Mouse (Mus musculus): Measurements from ENCODE around the gene Rab3b. TPM values are rescaled to one million over a fixed set of nuclear protein-coding genes. Genes with fewer than 3 reads are reported as not detected.
"Not testable (repeated sequence)": the region's sequence is repeated elsewhere in the genome, so short reads cannot be mapped to it uniquely, and the experiment has no call there.

Gene Rab3b
- polyA plus RNA-seq, 1 experiment from 2014 or later: 21.7 TPM

DNA sequence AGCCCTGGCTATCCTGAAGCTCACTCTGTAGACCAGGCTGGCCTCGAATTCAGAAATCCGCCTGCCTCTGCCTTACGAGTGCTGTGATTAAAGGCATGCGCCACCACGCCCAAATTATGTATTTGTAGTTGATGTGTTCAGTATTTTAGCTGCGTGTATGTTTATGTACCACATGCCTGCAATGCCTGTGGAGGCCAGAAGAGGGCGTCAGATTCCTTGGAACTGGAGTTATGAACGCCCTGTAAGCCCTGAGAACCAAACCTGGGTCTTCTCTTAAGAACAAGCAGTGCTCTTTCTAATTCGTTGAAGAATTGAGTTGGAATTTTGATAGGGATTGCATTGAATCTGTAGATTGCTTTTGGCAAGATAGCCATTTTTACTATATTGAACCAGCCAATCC is 49.1 kb downstream of the Rab3b start:
- H3K9ac ChIP-seq; ATAC-seq (ENCODE audit: insufficient number of reproducible peaks, low FRiP score, low TSS enrichment, low read depth); H3K27ac ChIP-seq (replicated peaks); H3K4me2 ChIP-seq (replicated peaks); H3K4me1 ChIP-seq; H3K27me3 ChIP-seq; H3K4me3 ChIP-seq (replicated peaks); H3K36me3 ChIP-seq; H3K9me3 ChIP-seq (replicated peaks): not testable (repeated sequence)
- WGBS: 83% methylated on average over 9 of the region's 9 CpGs

DNA sequence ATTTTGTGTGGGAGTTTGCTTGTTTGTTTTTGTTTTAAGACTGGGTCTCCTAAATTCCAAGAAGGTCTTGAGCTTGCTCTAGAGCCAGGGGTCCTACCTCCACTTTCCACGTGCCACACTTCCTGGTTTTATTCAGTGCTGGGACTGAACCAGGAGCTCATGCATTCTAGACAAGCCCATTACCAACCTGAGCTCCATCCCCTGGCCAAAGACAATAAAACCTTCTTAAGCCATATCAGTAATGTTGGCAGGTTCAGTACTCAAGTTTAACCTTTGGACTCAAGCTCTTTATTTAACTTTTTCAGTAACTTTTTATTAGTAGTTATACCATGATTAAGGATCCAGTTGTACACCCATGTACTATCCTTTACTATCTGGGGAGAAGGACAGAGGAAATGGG is 54.3 kb downstream of the Rab3b start:
- ATAC-seq (ENCODE audit: insufficient number of reproducible peaks, low FRiP score, low TSS enrichment, low read depth): no peak
- no peak overlapping the region for H3K9ac ChIP-seq
- no peak overlapping the region for H3K4me3 ChIP-seq (replicated peaks)
- H3K4me1 ChIP-seq: peaks cover 4% of the 10 kb centered on the region; the same call in 1 of the 2 replicates
- H3K9me3 ChIP-seq (replicated peaks): no peaks in the 10 kb centered on the region
- H3K27ac ChIP-seq (replicated peaks): no peak overlapping the region
- no peak overlapping the region for H3K4me2 ChIP-seq (replicated peaks)
- 63% methylated on average over 1 of the region's 1 CpGs for WGBS
- H3K36me3 ChIP-seq: no peaks in the 10 kb centered on the region
- no peaks in the 10 kb centered on the region for H3K27me3 ChIP-seq

DNA sequence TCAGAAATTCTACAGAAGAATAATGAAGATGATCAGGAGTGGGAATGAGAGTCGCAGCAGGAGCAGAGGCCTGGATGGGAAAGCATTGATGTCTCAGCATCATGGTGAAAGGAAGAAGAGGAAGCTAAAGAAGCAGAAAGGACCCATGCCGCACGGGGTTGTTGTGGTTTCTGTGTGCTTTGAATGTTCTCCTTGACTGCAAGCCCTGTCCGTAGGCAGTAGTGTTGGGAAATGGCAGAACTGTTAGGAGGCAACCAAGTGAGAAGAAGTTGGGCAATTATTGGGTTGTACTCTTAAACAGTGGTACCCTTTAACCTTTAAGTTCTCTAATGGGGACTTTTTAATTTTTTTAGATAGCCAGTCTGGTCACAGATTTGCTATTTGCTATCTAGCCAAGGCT is 56.0 kb downstream of the Rab3b start:
- Histone ChIP-seq H3K4me1 (peaks cover 8% of the 10 kb centered on the region; the same call in 1 of the 2 replicates), H3K36me3 (no peaks in the 10 kb centered on the region), H3K9me3 (replicated peaks) (no peaks in the 10 kb centered on the region), H3K4me2 (replicated peaks) (no peak overlapping the region), H3K4me3 (replicated peaks) (no peak overlapping the region), H3K9ac (no peak overlapping the region), H3K27ac (replicated peaks) (no peak overlapping the region), H3K27me3 (no peaks in the 10 kb centered on the region)
- no peak for ATAC-seq (ENCODE audit: insufficient number of reproducible peaks, low FRiP score, low TSS enrichment, low read depth)
- 91% methylated on average over 4 of the region's 4 CpGs for WGBS

DNA sequence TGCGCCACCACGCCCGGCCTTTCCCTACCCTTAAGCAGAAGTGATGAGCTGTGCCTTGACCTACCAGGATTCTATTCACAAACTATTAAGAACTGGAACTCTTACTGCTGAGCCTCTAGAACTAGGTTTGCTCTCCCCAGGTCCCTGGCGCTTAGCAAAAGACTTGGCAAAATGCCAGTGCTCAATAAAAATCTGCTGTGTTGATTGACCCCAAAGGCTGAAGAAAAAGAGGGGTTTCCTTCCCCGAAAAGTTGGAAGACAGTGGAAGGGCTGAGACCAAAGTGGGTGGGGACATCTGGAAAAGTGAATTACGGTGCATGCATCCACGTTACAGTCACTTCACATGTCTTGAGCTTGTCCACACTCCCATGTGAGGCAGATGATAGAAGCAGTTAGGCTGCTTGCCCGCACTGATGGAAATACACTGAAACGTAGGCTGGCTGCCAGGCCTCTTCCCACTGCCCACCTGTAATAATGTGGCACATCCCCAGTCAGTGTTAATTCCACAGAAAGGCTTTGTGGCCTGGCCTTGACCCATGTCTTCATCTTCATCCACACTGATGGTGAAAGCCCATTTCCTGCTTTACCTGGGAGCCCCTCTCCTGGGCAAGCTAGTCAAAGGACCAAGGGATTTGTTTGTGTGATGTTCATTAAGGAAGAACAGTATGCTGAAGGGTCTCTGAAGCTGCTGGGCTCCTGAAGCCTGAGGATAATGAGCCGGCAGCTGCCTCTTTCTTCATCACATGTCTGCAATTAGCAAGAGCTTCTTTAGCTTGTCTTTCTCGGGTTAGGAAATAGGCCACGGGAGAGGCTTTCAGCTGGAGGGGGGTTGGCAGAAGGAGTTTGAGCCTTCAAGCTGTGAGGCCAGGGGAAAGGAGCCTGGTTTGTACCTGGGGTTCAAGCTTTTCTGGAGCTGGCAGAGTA is 59.2 kb downstream of the Rab3b start:
- no peaks in the 10 kb centered on the region for H3K27me3 ChIP-seq
- no peaks in the 10 kb centered on the region for H3K36me3 ChIP-seq
- H3K4me3 ChIP-seq (replicated peaks): no peak overlapping the region
- WGBS: 52% methylated on average over 12 of the region's 12 CpGs
- H3K4me2 ChIP-seq (replicated peaks): no peak overlapping the region
- H3K4me1 ChIP-seq: peaks cover 8% of the 10 kb centered on the region; the same call in 1 of the 2 replicates
- peak; percentile 57 for ATAC-seq (ENCODE audit: insufficient number of reproducible peaks, low FRiP score, low TSS enrichment, low read depth)
- no peak overlapping the region for H3K27ac ChIP-seq (replicated peaks)
- no peak overlapping the region for H3K9ac ChIP-seq
- H3K9me3 ChIP-seq (replicated peaks): no peaks in the 10 kb centered on the region

DNA sequence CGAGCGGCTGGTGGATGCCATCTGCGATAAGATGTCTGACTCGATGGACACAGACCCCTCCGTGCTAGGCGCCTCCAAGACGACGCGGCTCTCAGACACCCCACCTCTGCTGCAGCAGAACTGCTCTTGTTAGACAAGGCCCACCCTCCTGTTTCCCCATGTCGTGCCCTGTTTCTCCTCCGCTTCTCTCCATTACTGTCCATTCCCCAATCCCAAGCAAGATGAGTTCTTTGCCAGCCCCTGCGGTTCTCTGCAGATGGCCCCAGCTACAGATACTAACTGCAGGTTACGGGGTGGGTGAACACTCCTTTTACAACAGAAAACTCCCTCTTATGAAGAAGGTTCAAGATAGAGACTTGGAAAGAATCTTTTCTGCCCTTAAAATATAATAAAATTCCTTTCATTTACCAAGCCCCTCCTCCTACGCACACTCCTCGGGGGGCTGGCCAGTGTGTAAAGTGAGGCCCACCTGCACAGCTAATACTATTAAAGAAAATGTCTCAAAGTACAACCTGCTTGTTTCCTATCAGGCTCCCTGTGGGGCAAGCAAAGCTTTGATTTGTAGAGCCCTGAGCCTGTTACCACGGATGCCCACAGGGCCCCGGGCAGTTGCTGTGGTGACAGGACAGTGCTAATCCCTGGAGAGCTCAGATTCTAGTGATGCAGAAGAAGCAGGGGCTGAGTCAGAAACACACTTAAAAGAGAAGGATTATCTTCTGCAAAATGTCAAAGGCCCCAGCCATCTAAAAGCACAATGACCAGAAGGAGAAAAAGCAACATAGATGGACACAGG is 62.0 kb downstream of the Rab3b start:
- Histone ChIP-seq H3K27ac (replicated peaks) (no peak overlapping the region), H3K4me1 (peaks cover 8% of the 10 kb centered on the region; the same call in 1 of the 2 replicates), H3K9ac (no peak overlapping the region), H3K4me3 (replicated peaks) (no peak overlapping the region), H3K27me3 (no peaks in the 10 kb centered on the region), H3K4me2 (replicated peaks) (no peak overlapping the region), H3K9me3 (replicated peaks) (no peaks in the 10 kb centered on the region), H3K36me3 (no peaks in the 10 kb centered on the region)
- ATAC-seq (ENCODE audit: insufficient number of reproducible peaks, low FRiP score, low TSS enrichment, low read depth): no peak
- 77% methylated on average over 17 of the region's 17 CpGs for WGBS

DNA sequence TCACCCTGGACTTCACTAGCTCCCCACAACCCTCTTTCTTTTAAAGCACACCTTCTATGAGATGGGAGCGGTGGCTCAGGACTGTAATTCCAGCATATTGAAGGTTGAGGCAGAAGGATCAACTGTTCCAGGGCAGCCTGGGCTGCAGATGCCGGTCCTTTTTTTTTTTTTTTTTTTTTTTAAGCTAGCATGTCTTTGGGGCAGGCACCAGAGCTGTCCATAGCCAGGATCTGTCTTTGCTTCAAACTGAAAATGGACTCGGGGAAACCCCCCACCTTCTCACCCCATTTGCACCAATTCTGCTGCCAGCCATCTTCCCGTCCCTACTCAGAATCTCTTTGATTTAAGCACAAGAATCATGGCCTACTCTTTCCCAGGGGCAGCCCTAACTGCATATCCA is 63.3 kb downstream of the Rab3b start:
- Histone ChIP-seq H3K4me1 (peaks cover 8% of the 10 kb centered on the region; the same call in 1 of the 2 replicates), H3K9me3 (replicated peaks) (no peaks in the 10 kb centered on the region), H3K36me3 (no peaks in the 10 kb centered on the region), H3K9ac (no peak overlapping the region), H3K27ac (replicated peaks) (no peak overlapping the region), H3K4me3 (replicated peaks) (no peak overlapping the region), H3K27me3 (no peaks in the 10 kb centered on the region), H3K4me2 (replicated peaks) (no peak overlapping the region)
- no peak for ATAC-seq (ENCODE audit: insufficient number of reproducible peaks, low FRiP score, low TSS enrichment, low read depth)
- WGBS: 86% methylated on average over 4 of the region's 4 CpGs

DNA sequence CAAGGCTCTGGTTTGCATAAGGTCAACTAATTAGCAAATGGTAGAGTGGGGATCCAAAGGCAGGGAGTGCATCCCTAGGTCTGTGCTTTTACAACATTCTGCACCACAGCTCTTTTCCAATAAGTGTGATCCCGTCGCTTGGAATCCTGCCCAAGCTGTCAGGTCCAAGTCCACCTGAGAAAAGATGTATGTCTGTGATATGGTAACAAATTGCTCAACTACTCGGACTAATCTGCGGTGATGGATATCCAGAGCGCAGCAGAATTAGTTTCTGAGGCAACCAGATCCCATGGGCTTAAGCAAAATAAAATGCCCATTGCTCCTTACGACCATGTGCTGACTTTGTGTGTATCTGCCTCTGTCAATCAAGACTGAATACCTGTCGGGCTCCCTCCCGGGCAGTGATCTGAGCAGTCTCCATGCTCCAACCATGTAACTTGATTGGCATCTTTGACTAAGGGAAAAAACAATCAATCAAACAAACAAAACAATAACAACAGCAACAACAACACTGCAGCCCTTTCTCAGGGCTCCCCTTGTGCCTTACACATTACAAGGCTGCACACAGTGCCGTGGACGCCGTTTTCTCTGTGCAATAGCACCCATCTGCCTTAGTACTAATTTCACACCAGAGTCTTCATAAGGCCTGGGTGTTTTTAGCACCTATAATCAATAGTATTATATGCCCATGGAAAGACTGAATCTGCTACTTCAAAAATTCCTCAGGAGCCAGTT is 64.3 kb downstream of the Rab3b start:
- H3K4me3 ChIP-seq (replicated peaks): no peak overlapping the region
- WGBS: 74% methylated on average over 11 of the region's 11 CpGs
- no peak overlapping the region for H3K27ac ChIP-seq (replicated peaks)
- ATAC-seq (ENCODE audit: insufficient number of reproducible peaks, low FRiP score, low TSS enrichment, low read depth): no peak
- H3K4me2 ChIP-seq (replicated peaks): no peak overlapping the region
- no peaks in the 10 kb centered on the region for H3K36me3 ChIP-seq
- H3K27me3 ChIP-seq: no peaks in the 10 kb centered on the region
- no peaks in the 10 kb centered on the region for H3K9me3 ChIP-seq (replicated peaks)
- peaks cover 5% of the 10 kb centered on the region; the same call in 1 of the 2 replicates for H3K4me1 ChIP-seq
- no peak overlapping the region; the same call in 1 of the 2 replicates for H3K9ac ChIP-seq

GRCm38 (mm10) chr4:108949168-108949567 is 70.3 kb downstream of the Rab3b start:
- 83% methylated on average over 7 of the region's 7 CpGs for WGBS
- H3K4me2 ChIP-seq (replicated peaks): no peak overlapping the region

DNA sequence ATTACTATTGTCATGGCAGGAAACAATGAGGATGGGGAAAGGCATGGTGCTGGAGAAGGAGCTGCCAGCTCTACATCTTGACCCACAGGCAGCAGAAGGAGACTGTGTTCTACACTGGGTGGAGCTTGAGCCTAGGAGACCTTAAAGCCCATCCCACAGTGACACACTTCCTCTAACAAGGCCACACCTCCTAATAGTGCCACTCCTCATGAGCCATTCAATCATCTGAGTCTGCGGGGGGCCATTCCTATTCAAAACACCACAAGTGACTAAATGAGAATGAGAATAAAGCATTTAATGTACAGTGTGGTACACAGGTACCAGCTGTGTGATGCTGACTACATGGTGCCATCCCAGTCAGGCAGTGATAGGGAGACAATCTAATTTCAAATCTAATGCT is 71.3 kb downstream of the Rab3b start:
- H3K9ac ChIP-seq: no peak overlapping the region
- WGBS: 88% methylated on average over 1 of the region's 1 CpGs
- H3K4me3 ChIP-seq (replicated peaks): no peak overlapping the region
- no peaks in the 10 kb centered on the region for H3K36me3 ChIP-seq
- no peaks in the 10 kb centered on the region for H3K27me3 ChIP-seq
- H3K4me1 ChIP-seq: no peaks in the 10 kb centered on the region
- H3K4me2 ChIP-seq (replicated peaks): no peak overlapping the region
- no peaks in the 10 kb centered on the region for H3K9me3 ChIP-seq (replicated peaks)
- no peak for ATAC-seq (ENCODE audit: insufficient number of reproducible peaks, low FRiP score, low TSS enrichment, low read depth)
- H3K27ac ChIP-seq (replicated peaks): no peak overlapping the region

More at GRCm38 (mm10) chr4:108949168-108949567, 70.3 kb downstream of the Rab3b start:
- H3K36me3 ChIP-seq: no peaks in the 10 kb centered on the region
- H3K9ac ChIP-seq: no peak overlapping the region
- no peak for ATAC-seq (ENCODE audit: insufficient number of reproducible peaks, low FRiP score, low TSS enrichment, low read depth)
- no peaks in the 10 kb centered on the region for H3K9me3 ChIP-seq (replicated peaks)
- H3K27ac ChIP-seq (replicated peaks): no peak overlapping the region
- no peak overlapping the region for H3K4me3 ChIP-seq (replicated peaks)
- no peaks in the 10 kb centered on the region for H3K4me1 ChIP-seq
- H3K27me3 ChIP-seq: no peaks in the 10 kb centered on the region

DNA sequence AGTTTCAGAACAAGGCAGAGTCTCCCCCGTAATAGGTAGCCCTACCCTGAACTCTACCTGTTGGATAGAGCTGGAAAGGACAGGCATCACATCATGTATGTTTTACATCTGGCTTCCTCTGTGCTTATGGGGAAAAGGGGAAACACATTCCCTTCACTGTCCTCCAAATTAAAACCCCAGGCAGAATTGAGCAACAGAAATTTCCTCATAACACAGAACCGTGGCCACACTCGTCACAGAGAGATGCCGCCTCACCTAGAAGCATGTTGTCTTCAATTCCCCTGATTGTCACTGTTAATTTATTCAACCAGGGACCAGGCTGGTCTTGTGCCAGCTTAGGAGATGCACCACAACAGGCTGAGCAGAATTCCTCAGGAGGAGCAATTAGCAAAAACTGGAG is 72.8 kb downstream of the Rab3b start:
- no peaks in the 10 kb centered on the region for H3K9me3 ChIP-seq (replicated peaks)
- H3K36me3 ChIP-seq: no peaks in the 10 kb centered on the region
- H3K9ac ChIP-seq: no peak overlapping the region
- H3K4me3 ChIP-seq (replicated peaks): no peak overlapping the region
- no peak overlapping the region for H3K27ac ChIP-seq (replicated peaks)
- 68% methylated on average over 4 of the region's 4 CpGs for WGBS
- no peaks in the 10 kb centered on the region for H3K27me3 ChIP-seq
- H3K4me2 ChIP-seq (replicated peaks): no peak overlapping the region
- H3K4me1 ChIP-seq: no peaks in the 10 kb centered on the region
- no peak for ATAC-seq (ENCODE audit: insufficient number of reproducible peaks, low FRiP score, low TSS enrichment, low read depth)

DNA sequence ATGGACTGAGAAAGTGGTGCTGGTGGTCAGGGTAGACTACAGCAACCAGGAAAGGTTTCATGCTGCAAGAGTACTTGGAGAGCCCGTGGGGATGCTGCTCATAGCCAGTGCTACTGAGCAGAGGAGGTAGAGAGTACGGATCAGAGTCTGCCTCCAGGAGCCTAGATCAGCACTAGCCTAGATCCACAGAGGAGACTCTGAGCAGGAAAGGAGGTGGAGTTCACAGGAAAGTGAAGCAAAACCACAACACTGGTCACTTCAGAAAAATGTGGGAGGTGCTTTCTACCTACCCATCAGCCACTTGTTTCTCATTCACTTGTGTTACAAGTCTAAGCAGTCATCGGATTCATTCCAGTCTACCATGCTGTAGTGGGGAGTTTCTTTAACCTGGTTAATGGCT is 80.8 kb downstream of the Rab3b start:
- no peak overlapping the region for H3K9ac ChIP-seq
- no peaks in the 10 kb centered on the region for H3K9me3 ChIP-seq (replicated peaks)
- H3K4me1 ChIP-seq: no peaks in the 10 kb centered on the region
- H3K4me2 ChIP-seq (replicated peaks): no peak overlapping the region
- 89% methylated on average over 3 of the region's 3 CpGs for WGBS
- H3K27ac ChIP-seq (replicated peaks): no peak overlapping the region
- H3K36me3 ChIP-seq: no peaks in the 10 kb centered on the region
- no peak for ATAC-seq (ENCODE audit: insufficient number of reproducible peaks, low FRiP score, low TSS enrichment, low read depth)
- H3K4me3 ChIP-seq (replicated peaks): no peak overlapping the region
- H3K27me3 ChIP-seq: no peaks in the 10 kb centered on the region
